Mouse (Mus musculus): ENCODE results near the gene Gm3415.
"Not testable (repeated sequence)": the region's sequence is repeated elsewhere in the genome, so short reads cannot be mapped to it uniquely, and the experiment has no call there.

The Gm3415 gene

GRCm38 (mm10) chr5:146555836-146556235, at the start of gene Gm3415:
Gene Gm3415 (plus strand): TSS chr5:146556136.
- DNase-seq (ENCODE audit: inconsistent age in 2 of 2, low spot score in 1 of 2), result not testable (repeated sequence)

GRCm38 (mm10) chr5:146513823-146514222, 42.1 kb upstream of the Gm3415 start, which contains the start of gene Gm3402:
Gene Gm3402 (plus strand): TSS chr5:146514123.
- not testable (repeated sequence) for DNase-seq (ENCODE audit: inconsistent age in 2 of 2, low spot score in 1 of 2)

- DNase-seq (ENCODE audit: inconsistent age in 2 of 2, low spot score in 1 of 2), result not testable (repeated sequence)
Observed at GRCm38 (mm10) chr5:146525501-146525900, 30.4 kb upstream of the Gm3415 start, which contains the start of gene Gm3404. Gene Gm3404 (plus strand): TSS chr5:146525801.

GRCm38 (mm10) chr5:146537347-146537746, 18.6 kb upstream of the Gm3415 start, which contains the start of gene Gm3409:
Gene Gm3409 (plus strand): TSS chr5:146537647.
- DNase-seq (ENCODE audit: inconsistent age in 2 of 2, low spot score in 1 of 2), result not testable (repeated sequence)

GRCm38 (mm10) chr5:146564259-146564658, 8.3 kb downstream of the Gm3415 start:
- DNase-seq (ENCODE audit: inconsistent age in 2 of 2, low spot score in 1 of 2), result no peak

- peak in 1 of 2 experiments; percentile 27 for DNase-seq (ENCODE audit: inconsistent age in 2 of 2, low spot score in 1 of 2)
Observed at GRCm38 (mm10) chr5:146567054-146567453, 11.1 kb downstream of the Gm3415 start.

- not testable (repeated sequence) for DNase-seq (ENCODE audit: inconsistent age in 2 of 2, low spot score in 1 of 2)
Observed at GRCm38 (mm10) chr5:146570179-146570578, 14.2 kb downstream of the Gm3415 start.

GRCm38 (mm10) chr5:146571830-146572734, 16.1 kb downstream of the Gm3415 start:
- peak in 1 of 2 experiments; percentile 26 for DNase-seq (ENCODE audit: inconsistent age in 2 of 2, low spot score in 1 of 2)

GRCm38 (mm10) chr5:146572735-146573042, 16.8 kb downstream of the Gm3415 start:
- DNase-seq (ENCODE audit: inconsistent age in 2 of 2, low spot score in 1 of 2), result not testable (repeated sequence)

- DNase-seq (ENCODE audit: inconsistent age in 2 of 2, low spot score in 1 of 2), result no peak
Observed at GRCm38 (mm10) chr5:146576668-146577067, 20.7 kb downstream of the Gm3415 start.

GRCm38 (mm10) chr5:146584156-146584477, 28.2 kb downstream of the Gm3415 start:
- DNase-seq (ENCODE audit: inconsistent age in 2 of 2, low spot score in 1 of 2), result no peak

GRCm38 (mm10) chr5:146584478-146585306, 28.8 kb downstream of the Gm3415 start, which contains the start of gene Gpr12:
Gene Gpr12 (minus strand): TSS chr5:146585239.
- DNase-seq (ENCODE audit: inconsistent age in 2 of 2, low spot score in 1 of 2), result peak in 1 of 2 experiments; percentile 35

GRCm38 (mm10) chr5:146585307-146585651, 29.3 kb downstream of the Gm3415 start:
- no peak for DNase-seq (ENCODE audit: inconsistent age in 2 of 2, low spot score in 1 of 2)

- no peak for DNase-seq (ENCODE audit: inconsistent age in 2 of 2, low spot score in 1 of 2)
Observed at GRCm38 (mm10) chr5:146586357-146587070, 30.6 kb downstream of the Gm3415 start.

- DNase-seq (ENCODE audit: inconsistent age in 2 of 2, low spot score in 1 of 2), result no peak
Observed at GRCm38 (mm10) chr5:146590987-146591386, 35.1 kb downstream of the Gm3415 start.

- no peak for DNase-seq (ENCODE audit: inconsistent age in 2 of 2, low spot score in 1 of 2)
Observed at GRCm38 (mm10) chr5:146591636-146592035, 35.7 kb downstream of the Gm3415 start.

- no peak for DNase-seq (ENCODE audit: inconsistent age in 2 of 2, low spot score in 1 of 2)
Observed at GRCm38 (mm10) chr5:146592580-146592979, 36.6 kb downstream of the Gm3415 start.

GRCm38 (mm10) chr5:146596612-146597502, 40.9 kb downstream of the Gm3415 start:
- no peak for DNase-seq (ENCODE audit: inconsistent age in 2 of 2, low spot score in 1 of 2)

GRCm38 (mm10) chr5:146597503-146597874, 41.6 kb downstream of the Gm3415 start:
- no peak for DNase-seq (ENCODE audit: inconsistent age in 2 of 2, low spot score in 1 of 2)
